Mouse (Mus musculus): ENCODE data around the gene Ttc9b. TPM values are rescaled to one million over a fixed set of nuclear protein-coding genes. Genes with fewer than 3 reads are reported as not detected.

Gene Ttc9b
- polyA plus RNA-seq, 1 experiment from 2014 or later: 3.2 TPM

DNA sequence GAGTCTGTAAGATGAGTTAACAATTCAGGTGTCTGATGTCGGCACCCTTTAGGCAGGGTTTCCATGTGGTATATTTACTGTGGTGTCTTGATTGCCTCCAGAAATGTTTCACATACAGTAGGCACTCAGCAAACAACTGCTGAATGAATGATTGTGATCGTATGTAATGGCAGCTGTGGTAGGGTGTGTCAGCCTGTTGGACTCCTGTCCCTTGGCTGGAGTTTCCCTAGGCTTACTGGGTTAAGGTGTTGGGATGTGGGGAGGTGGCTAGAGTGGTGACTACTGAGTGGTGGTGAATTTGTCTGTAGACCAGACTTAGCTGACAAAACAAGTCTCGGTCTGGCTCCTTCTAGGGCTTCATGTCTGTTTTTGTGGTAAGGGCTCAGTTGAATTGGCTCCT is 43.3 kb upstream of the Ttc9b start:
- no peak overlapping the region for H3K27ac ChIP-seq (ENCODE audit: low read depth)
- no peaks in the 10 kb centered on the region for H3K9me3 ChIP-seq (ENCODE audit: control insufficient read depth, low read length)
- WGBS: 93% methylated on average over 3 of the region's 3 CpGs
- no peaks in the 10 kb centered on the region for H3K27me3 ChIP-seq (replicated peaks; ENCODE audit: control insufficient read depth, insufficient read depth, low read length)
- no peak overlapping the region for H3K4me2 ChIP-seq (ENCODE audit: low read length)
- no peak for DNase-seq (ENCODE audit: low spot score)
- H3K36me3 ChIP-seq (ENCODE audit: control insufficient read depth, insufficient read depth, low read length): peaks cover 25% of the 10 kb centered on the region
- H3K4me1 ChIP-seq (replicated peaks; ENCODE audit: control insufficient read depth, insufficient read depth, low read length): peaks cover 6% of the 10 kb centered on the region; the same call in 1 of the 2 replicates
- H3K4me3 ChIP-seq (ENCODE audit: low read depth, low read length): no peak overlapping the region
- H3K9ac ChIP-seq (ENCODE audit: low read length): no peak overlapping the region
- ATAC-seq (replicated peaks; ENCODE audit: low FRiP score, low TSS enrichment, low read depth): no peak

DNA sequence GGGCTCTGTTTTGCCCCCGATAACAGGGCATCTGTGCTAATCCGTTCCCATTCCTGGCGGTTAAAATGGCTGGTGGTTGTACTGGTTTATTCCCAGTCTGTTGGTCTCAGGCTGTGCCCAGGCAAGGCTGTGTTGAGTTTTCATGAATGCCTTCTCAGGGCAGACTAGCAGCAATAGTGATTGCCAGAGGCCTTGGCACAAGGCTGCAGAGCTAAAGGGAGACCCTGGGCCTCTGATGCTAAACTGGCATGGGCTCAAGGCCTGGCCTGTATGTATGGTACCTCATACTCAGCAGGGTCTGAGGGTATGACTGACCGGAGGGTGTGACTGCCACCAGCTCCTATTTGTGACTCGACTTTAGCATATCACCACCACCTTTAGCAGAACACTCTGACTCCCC is 42.8 kb upstream of the Ttc9b start:
- H3K4me3 ChIP-seq (ENCODE audit: low read depth, low read length): no peak overlapping the region
- H3K36me3 ChIP-seq (ENCODE audit: control insufficient read depth, insufficient read depth, low read length): peaks cover 29% of the 10 kb centered on the region
- H3K4me2 ChIP-seq (ENCODE audit: low read length): no peak overlapping the region
- ATAC-seq (replicated peaks; ENCODE audit: low FRiP score, low TSS enrichment, low read depth) (no peak), DNase-seq (ENCODE audit: low spot score) (no peak)
- no peaks in the 10 kb centered on the region for H3K27me3 ChIP-seq (replicated peaks; ENCODE audit: control insufficient read depth, insufficient read depth, low read length)
- H3K27ac ChIP-seq (ENCODE audit: low read depth): no peak overlapping the region
- no peak overlapping the region for H3K9ac ChIP-seq (ENCODE audit: low read length)
- 90% methylated on average over 5 of the region's 5 CpGs for WGBS
- peaks cover 6% of the 10 kb centered on the region; the same call in 1 of the 2 replicates for H3K4me1 ChIP-seq (replicated peaks; ENCODE audit: control insufficient read depth, insufficient read depth, low read length)
- no peaks in the 10 kb centered on the region for H3K9me3 ChIP-seq (ENCODE audit: control insufficient read depth, low read length)

DNA sequence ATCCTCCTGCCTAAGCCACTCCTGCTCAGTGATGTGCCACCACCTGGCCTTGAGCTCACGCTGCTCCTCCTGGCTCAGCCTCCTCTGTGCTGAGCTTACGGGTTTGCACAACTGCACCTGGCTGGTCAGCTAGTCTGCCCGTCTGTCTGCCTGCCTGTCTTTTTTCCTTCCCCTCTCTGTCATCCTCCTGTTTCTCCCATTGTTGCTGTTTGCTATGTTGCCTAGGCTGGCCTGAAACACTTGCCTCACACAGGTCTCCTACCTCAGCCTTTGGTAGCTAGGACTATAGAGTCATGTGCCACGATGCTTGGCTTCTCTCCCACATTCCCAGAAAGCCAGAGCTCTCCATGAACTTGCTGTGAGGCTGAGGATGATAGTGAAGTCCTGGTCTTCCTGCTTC is 40.8 kb upstream of the Ttc9b start:
- Histone ChIP-seq H3K4me1 (replicated peaks; ENCODE audit: control insufficient read depth, insufficient read depth, low read length) (no peaks in the 10 kb centered on the region), H3K4me3 (ENCODE audit: low read depth, low read length) (no peak overlapping the region), H3K27me3 (replicated peaks; ENCODE audit: control insufficient read depth, insufficient read depth, low read length) (no peaks in the 10 kb centered on the region), H3K27ac (ENCODE audit: low read depth) (no peak overlapping the region), H3K9ac (ENCODE audit: low read length) (no peak overlapping the region), H3K9me3 (ENCODE audit: control insufficient read depth, low read length) (no peaks in the 10 kb centered on the region), H3K36me3 (ENCODE audit: control insufficient read depth, insufficient read depth, low read length) (peaks cover 50% of the 10 kb centered on the region), H3K4me2 (ENCODE audit: low read length) (no peak overlapping the region)
- no peak for ATAC-seq (replicated peaks; ENCODE audit: low FRiP score, low TSS enrichment, low read depth)
- 85% methylated on average over 4 of the region's 4 CpGs for WGBS
- DNase-seq (ENCODE audit: low spot score): no peak

DNA sequence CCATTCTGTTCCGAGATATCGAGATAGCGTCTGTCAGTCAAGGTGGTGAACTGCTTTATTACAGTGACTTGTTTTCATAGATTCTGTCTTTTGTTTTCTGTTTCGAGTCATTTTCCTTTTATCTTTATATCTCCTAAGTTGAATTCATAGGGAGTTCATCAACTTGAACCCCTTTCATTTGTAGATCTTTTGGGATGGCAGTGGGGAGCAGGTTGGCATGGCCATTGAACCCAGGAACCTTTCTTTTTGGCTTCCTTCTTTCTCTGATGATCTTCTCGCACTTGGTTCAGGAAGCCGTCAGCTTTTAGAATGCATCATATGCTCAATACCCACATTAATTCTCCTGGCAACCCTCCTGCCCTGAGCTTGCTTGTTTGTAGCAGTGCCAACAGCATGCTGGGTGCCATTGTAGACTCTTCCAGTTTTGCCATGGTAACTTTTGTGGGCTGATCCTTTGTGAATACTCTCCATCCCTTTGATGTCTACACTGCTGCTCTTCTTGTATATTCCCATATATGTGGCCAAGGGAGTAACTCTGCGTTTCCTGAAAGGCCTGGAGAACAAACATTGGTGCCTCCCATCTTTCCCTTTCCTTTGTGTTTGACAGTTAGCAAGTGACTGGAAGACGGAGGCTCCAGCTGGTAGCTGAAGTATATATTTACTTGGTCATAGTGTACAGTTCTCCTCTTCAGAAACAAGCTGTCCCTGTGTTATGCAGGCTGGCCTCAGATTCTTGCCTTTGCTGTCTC is 39.8 kb upstream of the Ttc9b start:
- 85% methylated on average over 8 of the region's 8 CpGs for WGBS
- H3K27me3 ChIP-seq (replicated peaks; ENCODE audit: control insufficient read depth, insufficient read depth, low read length): no peaks in the 10 kb centered on the region
- no peak overlapping the region for H3K4me2 ChIP-seq (ENCODE audit: low read length)
- no peak overlapping the region for H3K9ac ChIP-seq (ENCODE audit: low read length)
- H3K36me3 ChIP-seq (ENCODE audit: control insufficient read depth, insufficient read depth, low read length): peaks cover 53% of the 10 kb centered on the region
- H3K27ac ChIP-seq (ENCODE audit: low read depth): no peak overlapping the region
- DNase-seq (ENCODE audit: low spot score) (no peak), ATAC-seq (replicated peaks; ENCODE audit: low FRiP score, low TSS enrichment, low read depth) (no peak)
- H3K9me3 ChIP-seq (ENCODE audit: control insufficient read depth, low read length): no peaks in the 10 kb centered on the region
- H3K4me3 ChIP-seq (ENCODE audit: low read depth, low read length): no peak overlapping the region
- H3K4me1 ChIP-seq (replicated peaks; ENCODE audit: control insufficient read depth, insufficient read depth, low read length): no peaks in the 10 kb centered on the region

DNA sequence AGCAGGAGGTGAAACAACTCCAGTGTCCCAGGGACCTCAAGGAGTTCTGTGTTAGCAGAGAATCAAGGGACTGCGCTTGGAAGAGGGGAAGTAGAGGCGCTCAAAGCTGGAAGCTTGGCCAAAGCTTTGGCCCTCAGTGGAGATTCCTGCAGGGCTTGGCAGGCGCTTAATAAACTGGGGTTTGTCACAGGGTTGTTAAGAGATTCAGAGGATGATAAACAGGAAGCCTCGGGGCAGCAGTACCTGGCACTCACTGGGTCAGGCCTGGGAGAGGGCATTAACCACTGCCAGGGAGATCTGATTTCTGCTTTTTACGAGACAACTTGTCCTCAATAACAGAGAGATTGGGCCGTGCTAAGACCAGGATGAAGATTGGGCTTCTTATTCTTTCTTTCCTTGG is 32.7 kb upstream of the Ttc9b start:
- Histone ChIP-seq H3K27me3 (replicated peaks; ENCODE audit: control insufficient read depth, insufficient read depth, low read length) (no peaks in the 10 kb centered on the region), H3K4me3 (ENCODE audit: low read depth, low read length) (no peak overlapping the region), H3K9ac (ENCODE audit: low read length) (no peak overlapping the region), H3K9me3 (ENCODE audit: control insufficient read depth, low read length) (no peaks in the 10 kb centered on the region), H3K27ac (ENCODE audit: low read depth) (no peak overlapping the region), H3K36me3 (ENCODE audit: control insufficient read depth, insufficient read depth, low read length) (peaks cover 95% of the 10 kb centered on the region), H3K4me2 (ENCODE audit: low read length) (no peak overlapping the region), H3K4me1 (replicated peaks; ENCODE audit: control insufficient read depth, insufficient read depth, low read length) (no peaks in the 10 kb centered on the region)
- DNase-seq (ENCODE audit: low spot score): no peak
- 76% methylated on average over 6 of the region's 6 CpGs for WGBS
- ATAC-seq (replicated peaks; ENCODE audit: low FRiP score, low TSS enrichment, low read depth): no peak

DNA sequence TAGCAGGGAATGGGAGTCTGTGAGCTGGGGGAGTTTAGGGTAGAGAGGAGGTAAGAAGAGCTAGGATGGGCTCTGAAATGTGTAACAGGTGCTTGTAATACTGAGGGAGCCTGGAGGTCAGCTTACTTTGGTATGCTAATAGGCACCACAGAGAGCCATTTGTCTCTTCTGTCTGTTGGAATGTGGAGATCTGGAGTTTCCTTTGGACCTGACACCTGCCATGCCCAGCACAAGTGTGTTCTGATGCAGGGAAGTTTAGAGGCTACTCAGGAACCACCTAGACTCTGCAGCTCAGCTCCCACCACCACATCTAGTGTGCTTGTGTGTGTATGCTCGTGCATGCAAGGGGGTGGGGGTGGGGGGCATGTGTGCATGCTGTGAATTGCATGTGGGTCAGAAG is 31.5 kb upstream of the Ttc9b start:
- no peak overlapping the region for H3K27ac ChIP-seq (ENCODE audit: low read depth)
- no peaks in the 10 kb centered on the region for H3K9me3 ChIP-seq (ENCODE audit: control insufficient read depth, low read length)
- H3K27me3 ChIP-seq (replicated peaks; ENCODE audit: control insufficient read depth, insufficient read depth, low read length): no peaks in the 10 kb centered on the region
- no peak overlapping the region for H3K4me3 ChIP-seq (ENCODE audit: low read depth, low read length)
- ATAC-seq (replicated peaks; ENCODE audit: low FRiP score, low TSS enrichment, low read depth): no peak
- H3K36me3 ChIP-seq (ENCODE audit: control insufficient read depth, insufficient read depth, low read length): peaks cover 91% of the 10 kb centered on the region
- no peak overlapping the region for H3K4me2 ChIP-seq (ENCODE audit: low read length)
- 80% methylated on average over 1 of the region's 1 CpGs for WGBS
- no peak overlapping the region for H3K9ac ChIP-seq (ENCODE audit: low read length)
- H3K4me1 ChIP-seq (replicated peaks; ENCODE audit: control insufficient read depth, insufficient read depth, low read length): no peaks in the 10 kb centered on the region
- DNase-seq (ENCODE audit: low spot score): no peak

DNA sequence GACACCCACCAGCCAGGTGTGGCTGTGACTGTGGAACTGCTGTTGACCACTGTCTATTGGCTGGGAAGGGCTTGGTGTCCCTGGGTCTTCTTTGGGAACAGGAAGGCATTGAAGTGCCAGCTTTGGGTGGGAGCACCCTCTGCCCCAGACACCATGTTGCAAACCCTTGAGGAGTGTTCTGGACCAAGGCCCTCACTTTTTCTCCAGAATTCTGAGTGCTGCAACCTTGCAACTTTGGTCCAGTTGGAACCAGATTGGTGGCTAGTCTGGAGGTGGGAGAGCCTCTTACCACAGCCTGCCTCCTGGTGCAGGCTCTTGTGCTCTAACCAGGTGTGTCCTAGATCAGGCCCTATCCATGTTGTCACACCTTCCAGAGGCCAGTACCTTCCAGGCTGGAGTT is 28.7 kb upstream of the Ttc9b start:
- no peak overlapping the region for H3K4me2 ChIP-seq (ENCODE audit: low read length)
- ATAC-seq (replicated peaks; ENCODE audit: low FRiP score, low TSS enrichment, low read depth) (no peak), DNase-seq (ENCODE audit: low spot score) (no peak)
- no peak overlapping the region for H3K4me3 ChIP-seq (ENCODE audit: low read depth, low read length)
- no peak overlapping the region for H3K27ac ChIP-seq (ENCODE audit: low read depth)
- no peaks in the 10 kb centered on the region for H3K9me3 ChIP-seq (ENCODE audit: control insufficient read depth, low read length)
- H3K36me3 ChIP-seq (ENCODE audit: control insufficient read depth, insufficient read depth, low read length): peaks cover 91% of the 10 kb centered on the region
- no peaks in the 10 kb centered on the region for H3K4me1 ChIP-seq (replicated peaks; ENCODE audit: control insufficient read depth, insufficient read depth, low read length)
- no peaks in the 10 kb centered on the region for H3K27me3 ChIP-seq (replicated peaks; ENCODE audit: control insufficient read depth, insufficient read depth, low read length)
- H3K9ac ChIP-seq (ENCODE audit: low read length): no peak overlapping the region

DNA sequence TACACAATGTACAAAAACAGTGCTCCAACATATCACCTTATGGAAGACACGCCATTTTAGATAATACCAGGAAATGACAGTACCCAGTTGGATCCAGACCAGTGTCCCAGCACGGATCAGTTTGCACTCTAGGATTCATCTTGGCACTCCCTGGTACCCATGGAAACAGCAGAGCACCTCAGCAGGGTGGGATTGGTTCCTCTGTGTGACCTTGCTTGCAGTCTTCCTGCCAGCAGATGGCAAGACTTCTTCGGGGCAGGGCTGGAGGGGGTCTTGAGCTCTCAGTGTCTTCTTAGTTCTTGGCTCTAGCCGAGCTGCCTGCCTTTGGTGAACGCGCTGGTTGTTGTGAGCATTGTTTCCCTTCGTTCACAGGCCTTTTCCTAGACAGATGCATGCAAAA is 26.0 kb upstream of the Ttc9b start:
- Histone ChIP-seq H3K9ac (ENCODE audit: low read length) (no peak overlapping the region), H3K9me3 (ENCODE audit: control insufficient read depth, low read length) (no peaks in the 10 kb centered on the region), H3K36me3 (ENCODE audit: control insufficient read depth, insufficient read depth, low read length) (peaks cover 85% of the 10 kb centered on the region), H3K4me3 (ENCODE audit: low read depth, low read length) (no peak overlapping the region), H3K4me1 (replicated peaks; ENCODE audit: control insufficient read depth, insufficient read depth, low read length) (no peaks in the 10 kb centered on the region), H3K27me3 (replicated peaks; ENCODE audit: control insufficient read depth, insufficient read depth, low read length) (no peaks in the 10 kb centered on the region), H3K27ac (ENCODE audit: low read depth) (no peak overlapping the region), H3K4me2 (ENCODE audit: low read length) (no peak overlapping the region)
- WGBS: 91% methylated on average over 7 of the region's 7 CpGs
- no peak for ATAC-seq (replicated peaks; ENCODE audit: low FRiP score, low TSS enrichment, low read depth)
- DNase-seq (ENCODE audit: low spot score): no peak

- Histone ChIP-seq H3K4me2 (ENCODE audit: low read length) (no peak overlapping the region), H3K9ac (ENCODE audit: low read length) (no peak overlapping the region)
- 93% methylated on average over 6 of the region's 6 CpGs for WGBS
Observed at GRCm38 (mm10) chr7:27628190-27628589, 25.5 kb upstream of the Ttc9b start.

More at GRCm38 (mm10) chr7:27628190-27628589, 25.5 kb upstream of the Ttc9b start:
- Histone ChIP-seq H3K36me3 (ENCODE audit: control insufficient read depth, insufficient read depth, low read length) (peaks cover 86% of the 10 kb centered on the region), H3K27me3 (replicated peaks; ENCODE audit: control insufficient read depth, insufficient read depth, low read length) (no peaks in the 10 kb centered on the region), H3K4me3 (ENCODE audit: low read depth, low read length) (no peak overlapping the region), H3K9me3 (ENCODE audit: control insufficient read depth, low read length) (no peaks in the 10 kb centered on the region), H3K4me1 (replicated peaks; ENCODE audit: control insufficient read depth, insufficient read depth, low read length) (no peaks in the 10 kb centered on the region), H3K27ac (ENCODE audit: low read depth) (no peak overlapping the region)
- no peak for ATAC-seq (replicated peaks; ENCODE audit: low FRiP score, low TSS enrichment, low read depth)
- DNase-seq (ENCODE audit: low spot score): no peak
